Mouse (Mus musculus): Measurements from ENCODE around the gene Igfbp4. TPM values are rescaled to one million over a fixed set of nuclear protein-coding genes. Genes with fewer than 3 reads are reported as not detected.
A peak's percentile ranks its signal among the peaks of the same experiment; 100 is the strongest.

Gene Igfbp4
- total RNA-seq, 1 experiment, result 38.8 TPM

- Histone ChIP-seq H3K4me3 (ENCODE audit: insufficient read depth in 1 of 2, low read depth in 1 of 2, low read length in 2 of 2, poor library complexity in 1 of 2, severe bottlenecking in 1 of 2) (peak within 1 kb of the TSS; percentile 88 to 98), H3K4me1 (ENCODE audit: control insufficient read depth in 2 of 2, insufficient read depth in 2 of 2, low read length in 2 of 2, poor library complexity in 1 of 2) (peaks cover 4 to 5% of the 10 kb centered on the region in 2 experiments; a peak in 2 of 4 replicates), H3K36me3 (ENCODE audit: control insufficient read depth, insufficient read depth, low read length, poor library complexity, severe bottlenecking) (peaks cover 22% of the 10 kb centered on the region), H3K27ac (ENCODE audit: insufficient read depth, low read depth, low read length, poor library complexity, severe bottlenecking) (peak within 1 kb of the TSS; percentile 57), H3K9ac (ENCODE audit: insufficient read depth, low read depth, low read length, poor library complexity, severe bottlenecking) (peak within 1 kb of the TSS; percentile 95), H3K9me3 (ENCODE audit: control insufficient read depth, insufficient read depth, low read depth, low read length) (no peaks in the 10 kb centered on the region)
- TF ChIP-seq ZNF384 (IDR thresholded peaks at IDR 0.05; ENCODE audit: low read depth, low read length) (no peak), MAFK (IDR thresholded peaks at IDR 0.05; ENCODE audit: insufficient read depth, low read depth, low read length) (no peak), HCFC1 (IDR thresholded peaks at IDR 0.05; ENCODE audit: borderline replicate concordance, insufficient read depth, low read length) (0 out of 2 replicates have a peak, but pooled peaks have one; percentile 43), ZC3H11A (IDR thresholded peaks at IDR 0.05; ENCODE audit: borderline replicate concordance, low read depth, low read length) (no peak), CHD2 (IDR thresholded peaks at IDR 0.05; ENCODE audit: low read depth, low read length) (peak; percentile 99)
- in situ Hi-C loops (cut with MboI; ENCODE audit: low sequenced_read_pairs in 2 of 2, unreplicated experiment in 2 of 2), result loop anchor here in 1 of 2 experiments (25.0 kb wide), 2 partner anchors 786 to 1861 kb away; partner anchors contain the start of gene Tbkbp1
- DNase-seq (ENCODE audit: low read depth, low spot score), result peak; percentile 99
Measured at GRCm38 (mm10) chr11:99023500-99024467, 17.3 kb upstream of the Igfbp4 start, which contains the start of gene Top2a. Gene Top2a, minus strand, starts transcription at chr11:99024189.

- in situ Hi-C loops (cut with MboI; ENCODE audit: low sequenced_read_pairs in 2 of 2, unreplicated experiment in 2 of 2), result loop anchor here in 1 of 2 experiments (25.0 kb wide), 2 partner anchors 787 to 1862 kb away; partner anchors contain the start of gene Tbkbp1
- DNase-seq (ENCODE audit: low read depth, low spot score), result no peak
- Histone ChIP-seq H3K9me3 (ENCODE audit: control insufficient read depth, insufficient read depth, low read depth, low read length) (no peaks in the 10 kb centered on the region), H3K4me3 (ENCODE audit: insufficient read depth in 1 of 2, low read depth in 1 of 2, low read length in 2 of 2, poor library complexity in 1 of 2, severe bottlenecking in 1 of 2) (peak overlapping the region; percentile 23 to 39; a peak in 2 of 4 replicates), H3K36me3 (ENCODE audit: control insufficient read depth, insufficient read depth, low read length, poor library complexity, severe bottlenecking) (peaks cover 20% of the 10 kb centered on the region), H3K9ac (ENCODE audit: insufficient read depth, low read depth, low read length, poor library complexity, severe bottlenecking) (no peak overlapping the region; the same call in 1 of the 2 replicates), H3K27ac (ENCODE audit: insufficient read depth, low read depth, low read length, poor library complexity, severe bottlenecking) (no peak overlapping the region), H3K4me1 (ENCODE audit: control insufficient read depth in 2 of 2, insufficient read depth in 2 of 2, low read length in 2 of 2, poor library complexity in 1 of 2) (peaks cover 5 to 10% of the 10 kb centered on the region in 2 experiments; a peak in 2 of 4 replicates)
- TF ChIP-seq CHD2 (IDR thresholded peaks at IDR 0.05; ENCODE audit: low read depth, low read length), result peak; percentile 8; the same call in 1 of the 2 replicates
- TF ChIP-seq MAFK (IDR thresholded peaks at IDR 0.05; ENCODE audit: insufficient read depth, low read depth, low read length), result no peak
Measured at GRCm38 (mm10) chr11:99024468-99025134, 16.4 kb upstream of the Igfbp4 start.

- Histone ChIP-seq H3K9me3 (ENCODE audit: control insufficient read depth, insufficient read depth, low read depth, low read length) (no peaks in the 10 kb centered on the region), H3K27ac (ENCODE audit: insufficient read depth, low read depth, low read length, poor library complexity, severe bottlenecking) (no peak overlapping the region), H3K9ac (ENCODE audit: insufficient read depth, low read depth, low read length, poor library complexity, severe bottlenecking) (no peak overlapping the region), H3K36me3 (ENCODE audit: control insufficient read depth, insufficient read depth, low read length, poor library complexity, severe bottlenecking) (peaks cover 10% of the 10 kb centered on the region), H3K4me1 (ENCODE audit: control insufficient read depth in 2 of 2, insufficient read depth in 2 of 2, low read length in 2 of 2, poor library complexity in 1 of 2) (peaks cover 5 to 10% of the 10 kb centered on the region in 2 experiments; a peak in 2 of 4 replicates), H3K4me3 (ENCODE audit: insufficient read depth in 1 of 2, low read depth in 1 of 2, low read length in 2 of 2, poor library complexity in 1 of 2, severe bottlenecking in 1 of 2) (no peak overlapping the region)
- DNase-seq (ENCODE audit: low read depth, low spot score), result no peak
- TF ChIP-seq MAFK (IDR thresholded peaks at IDR 0.05; ENCODE audit: insufficient read depth, low read depth, low read length), result no peak
- no peak for TF ChIP-seq ZC3H11A (IDR thresholded peaks at IDR 0.05; ENCODE audit: borderline replicate concordance, low read depth, low read length)
- no peak for TF ChIP-seq CHD2 (IDR thresholded peaks at IDR 0.05; ENCODE audit: low read depth, low read length)
- TF ChIP-seq ZNF384 (IDR thresholded peaks at IDR 0.05; ENCODE audit: low read depth, low read length), result no peak
- TF ChIP-seq HCFC1 (IDR thresholded peaks at IDR 0.05; ENCODE audit: borderline replicate concordance, insufficient read depth, low read length), result no peak
- in situ Hi-C loops (cut with MboI; ENCODE audit: low sequenced_read_pairs in 2 of 2, unreplicated experiment in 2 of 2), result no loop called here
Measured at GRCm38 (mm10) chr11:99025878-99026277, 15.2 kb upstream of the Igfbp4 start.

GRCm38 (mm10) chr11:99026899-99027440 is 14.1 kb upstream of the Igfbp4 start:
- Histone ChIP-seq H3K4me3 (ENCODE audit: insufficient read depth in 1 of 2, low read depth in 1 of 2, low read length in 2 of 2, poor library complexity in 1 of 2, severe bottlenecking in 1 of 2) (no peak overlapping the region), H3K9ac (ENCODE audit: insufficient read depth, low read depth, low read length, poor library complexity, severe bottlenecking) (no peak overlapping the region), H3K9me3 (ENCODE audit: control insufficient read depth, insufficient read depth, low read depth, low read length) (no peaks in the 10 kb centered on the region), H3K4me1 (ENCODE audit: control insufficient read depth in 2 of 2, insufficient read depth in 2 of 2, low read length in 2 of 2, poor library complexity in 1 of 2) (peaks cover 5 to 10% of the 10 kb centered on the region in 2 experiments; a peak in 2 of 4 replicates), H3K36me3 (ENCODE audit: control insufficient read depth, insufficient read depth, low read length, poor library complexity, severe bottlenecking) (peaks cover 5% of the 10 kb centered on the region), H3K27ac (ENCODE audit: insufficient read depth, low read depth, low read length, poor library complexity, severe bottlenecking) (no peak overlapping the region)
- TF ChIP-seq ZC3H11A (IDR thresholded peaks at IDR 0.05; ENCODE audit: borderline replicate concordance, low read depth, low read length) (no peak), ZNF384 (IDR thresholded peaks at IDR 0.05; ENCODE audit: low read depth, low read length) (no peak), MAFK (IDR thresholded peaks at IDR 0.05; ENCODE audit: insufficient read depth, low read depth, low read length) (no peak), CHD2 (IDR thresholded peaks at IDR 0.05; ENCODE audit: low read depth, low read length) (no peak), HCFC1 (IDR thresholded peaks at IDR 0.05; ENCODE audit: borderline replicate concordance, insufficient read depth, low read length) (no peak)
- in situ Hi-C loops (cut with MboI; ENCODE audit: low sequenced_read_pairs in 2 of 2, unreplicated experiment in 2 of 2), result no loop called here
- no peak for DNase-seq (ENCODE audit: low read depth, low spot score)
